Mouse (Mus musculus) testis, adult 2 months (tissue): Measurements from ENCODE around the gene Insr. TPM values are rescaled to one million over a fixed set of nuclear protein-coding genes. Genes with fewer than 3 reads are reported as not detected.

ENCODE experiments used
- H3K27ac ChIP-seq: fragments of 200-500 bp; 2 replicates; pipeline ENCODE4 v1.5.1; 2012; ENCODE audit warnings: low read depth, low read length; ENCODE audit not compliant: control insufficient read depth, insufficient read depth
- H3K27me3 ChIP-seq: fragments of 200-500 bp; 2 replicates; pipeline ENCODE4 v1.6.1; 2012; ENCODE audit warnings: mild to moderate bottlenecking, low read length, moderate library complexity; ENCODE audit not compliant: control insufficient read depth, insufficient read depth
- H3K36me3 ChIP-seq: fragments of 200-500 bp; 2 replicates; pipeline ENCODE4 v1.6.1; 2012; ENCODE audit warnings: mild to moderate bottlenecking, low read length; ENCODE audit not compliant: control insufficient read depth, insufficient read depth
- H3K4me1 ChIP-seq: fragments of 200-500 bp; 2 replicates; pipeline ENCODE4 v1.6.1; 2012; ENCODE audit warnings: low read length; ENCODE audit not compliant: control insufficient read depth, insufficient read depth
- H3K4me3 ChIP-seq: fragments of 200-500 bp; 2 replicates; pipeline ENCODE4 v1.5.1; 2012; ENCODE audit warnings: low read depth, mild to moderate bottlenecking, low read length, moderate library complexity, mixed read lengths; ENCODE audit not compliant: control insufficient read depth
- CTCF ChIP-seq: fragments of 200-500 bp; IDR thresholded peaks from 2 replicates; pipeline ENCODE4 v1.5.1; 2012; ENCODE audit warnings: low read depth, mild to moderate bottlenecking, inconsistent platforms, low read length, moderate library complexity; ENCODE audit not compliant: control insufficient read depth, insufficient read depth, insufficient replicate concordance
- POLR2A ChIP-seq: fragments of 200-500 bp; IDR thresholded peaks from 2 replicates; pipeline ENCODE4 v1.6.1; 2012; ENCODE audit warnings: low read depth, mild to moderate bottlenecking, inconsistent platforms, low read length, moderate library complexity; ENCODE audit not compliant: control insufficient read depth
- polyA plus RNA-seq: library from polyadenylated mRNA; depleted of rRNA; stranded (reverse); fragments of >200 nt; gene quantifications from 2 replicates; pipeline ENCODE4 v1.2.3, GENCODE M21; 2012

The Insr gene
- polyA plus RNA-seq, 1 experiment: 5.8 TPM

- H3K36me3 ChIP-seq: no peaks in the 10 kb centered on the region
- no peak overlapping the region for H3K27ac ChIP-seq
- no peaks in the 10 kb centered on the region; the same call in 1 of the 2 replicates for H3K4me1 ChIP-seq
- H3K27me3 ChIP-seq: no peaks in the 10 kb centered on the region
- H3K4me3 ChIP-seq: no peak overlapping the region
- TF ChIP-seq POLR2A: no peak
- TF ChIP-seq CTCF: no peak
These were observed 23.1 kb downstream of the Insr start for GRCm38 (mm10) chr8:3256147-3256940.

GRCm38 (mm10) chr8:3255321-3255720 lies 24.1 kb downstream of the Insr start:
- H3K4me1 ChIP-seq: no peaks in the 10 kb centered on the region
- H3K4me3 ChIP-seq: no peak overlapping the region
- TF ChIP-seq POLR2A: no peak
- TF ChIP-seq CTCF: no peak
- no peaks in the 10 kb centered on the region for H3K36me3 ChIP-seq
- H3K27me3 ChIP-seq: no peaks in the 10 kb centered on the region
- H3K27ac ChIP-seq: no peak overlapping the region

- H3K27me3 ChIP-seq: no peaks in the 10 kb centered on the region
- no peak overlapping the region for H3K4me3 ChIP-seq
- H3K36me3 ChIP-seq: no peaks in the 10 kb centered on the region
- H3K27ac ChIP-seq: no peak overlapping the region
- no peaks in the 10 kb centered on the region for H3K4me1 ChIP-seq
- TF ChIP-seq POLR2A (no peak), CTCF (no peak)
These were observed 26.2 kb downstream of the Insr start for GRCm38 (mm10) chr8:3253179-3253578.

GRCm38 (mm10) chr8:3252665-3253064 lies 26.8 kb downstream of the Insr start:
- H3K4me3 ChIP-seq: no peak overlapping the region
- H3K4me1 ChIP-seq: no peaks in the 10 kb centered on the region
- H3K36me3 ChIP-seq: no peaks in the 10 kb centered on the region

GRCm38 (mm10) chr8:3251101-3251500 lies 28.3 kb downstream of the Insr start:
- Histone ChIP-seq H3K27me3 (no peaks in the 10 kb centered on the region), H3K36me3 (no peaks in the 10 kb centered on the region)
- no peak for TF ChIP-seq CTCF
- TF ChIP-seq POLR2A: no peak

More at GRCm38 (mm10) chr8:3252665-3253064, 26.8 kb downstream of the Insr start:
- no peak for TF ChIP-seq POLR2A
- no peak for TF ChIP-seq CTCF
- H3K27me3 ChIP-seq: no peaks in the 10 kb centered on the region
- no peak overlapping the region for H3K27ac ChIP-seq

GRCm38 (mm10) chr8:3249886-3250285 lies 29.5 kb downstream of the Insr start:
- no peak overlapping the region for H3K27ac ChIP-seq
- no peak for TF ChIP-seq POLR2A
- no peak for TF ChIP-seq CTCF
- no peaks in the 10 kb centered on the region for H3K36me3 ChIP-seq
- H3K27me3 ChIP-seq: no peaks in the 10 kb centered on the region
- H3K4me1 ChIP-seq: no peaks in the 10 kb centered on the region
- H3K4me3 ChIP-seq: no peak overlapping the region

More at GRCm38 (mm10) chr8:3251101-3251500, 28.3 kb downstream of the Insr start:
- Histone ChIP-seq H3K4me1 (no peaks in the 10 kb centered on the region), H3K27ac (no peak overlapping the region), H3K4me3 (no peak overlapping the region)

- no peak for TF ChIP-seq POLR2A
- no peak for TF ChIP-seq CTCF
- Histone ChIP-seq H3K4me3 (no peak overlapping the region), H3K27ac (no peak overlapping the region), H3K27me3 (no peaks in the 10 kb centered on the region), H3K36me3 (no peaks in the 10 kb centered on the region), H3K4me1 (no peaks in the 10 kb centered on the region)
These were observed 30.7 kb downstream of the Insr start for GRCm38 (mm10) chr8:3248704-3249103.
